Mouse (Mus musculus): ENCODE measurements around the gene Pik3cd. TPM values are rescaled to one million over a fixed set of nuclear protein-coding genes. Genes with fewer than 3 reads are reported as not detected.

The Pik3cd gene
- polyA plus RNA-seq, 1 experiment from 2014 or later: 5.5 TPM

DNA sequence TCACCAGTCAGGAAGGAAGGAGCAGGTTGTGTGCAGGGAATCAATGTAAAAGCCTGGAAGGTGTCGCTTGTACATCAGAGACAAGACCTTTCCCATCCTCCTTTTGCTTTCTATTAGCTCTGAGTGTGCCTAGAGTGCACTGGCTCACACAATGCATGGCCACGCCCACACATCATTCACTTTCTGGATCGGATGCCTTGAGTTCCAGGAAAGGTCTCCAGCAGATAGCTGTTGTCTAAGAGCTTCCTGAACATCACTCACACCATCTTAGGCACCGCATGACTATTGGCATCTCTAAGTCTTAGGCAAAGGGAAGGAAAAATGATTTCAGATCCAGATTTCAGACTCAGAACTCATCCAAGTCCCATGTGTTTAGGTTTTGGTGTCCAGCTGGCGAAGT is 37.1 kb upstream of the Pik3cd start:
- no peak overlapping the region for H3K4me2 ChIP-seq
- no peak overlapping the region for H3K4me3 ChIP-seq (ENCODE audit: low read depth, low read length)
- peaks cover 19% of the 10 kb centered on the region for H3K4me1 ChIP-seq (ENCODE audit: insufficient read depth)
- no peaks in the 10 kb centered on the region for H3K27me3 ChIP-seq (ENCODE audit: insufficient read depth, low read length)
- H3K36me3 ChIP-seq (ENCODE audit: insufficient read depth): peaks cover 13% of the 10 kb centered on the region; the same call in 1 of the 2 replicates
- no peak overlapping the region for H3K27ac ChIP-seq (ENCODE audit: low read depth)
- no peaks in the 10 kb centered on the region for H3K9me3 ChIP-seq (ENCODE audit: low read depth, low read length)
- WGBS: 55% methylated on average over 5 of the region's 5 CpGs
- no peak for TF ChIP-seq CTCF (IDR thresholded peaks at IDR 0.05; ENCODE audit: low read depth)
- ATAC-seq (ENCODE audit: insufficient read depth): no peak
- DNase-seq: no peak
- no peak overlapping the region for H3K9ac ChIP-seq

DNA sequence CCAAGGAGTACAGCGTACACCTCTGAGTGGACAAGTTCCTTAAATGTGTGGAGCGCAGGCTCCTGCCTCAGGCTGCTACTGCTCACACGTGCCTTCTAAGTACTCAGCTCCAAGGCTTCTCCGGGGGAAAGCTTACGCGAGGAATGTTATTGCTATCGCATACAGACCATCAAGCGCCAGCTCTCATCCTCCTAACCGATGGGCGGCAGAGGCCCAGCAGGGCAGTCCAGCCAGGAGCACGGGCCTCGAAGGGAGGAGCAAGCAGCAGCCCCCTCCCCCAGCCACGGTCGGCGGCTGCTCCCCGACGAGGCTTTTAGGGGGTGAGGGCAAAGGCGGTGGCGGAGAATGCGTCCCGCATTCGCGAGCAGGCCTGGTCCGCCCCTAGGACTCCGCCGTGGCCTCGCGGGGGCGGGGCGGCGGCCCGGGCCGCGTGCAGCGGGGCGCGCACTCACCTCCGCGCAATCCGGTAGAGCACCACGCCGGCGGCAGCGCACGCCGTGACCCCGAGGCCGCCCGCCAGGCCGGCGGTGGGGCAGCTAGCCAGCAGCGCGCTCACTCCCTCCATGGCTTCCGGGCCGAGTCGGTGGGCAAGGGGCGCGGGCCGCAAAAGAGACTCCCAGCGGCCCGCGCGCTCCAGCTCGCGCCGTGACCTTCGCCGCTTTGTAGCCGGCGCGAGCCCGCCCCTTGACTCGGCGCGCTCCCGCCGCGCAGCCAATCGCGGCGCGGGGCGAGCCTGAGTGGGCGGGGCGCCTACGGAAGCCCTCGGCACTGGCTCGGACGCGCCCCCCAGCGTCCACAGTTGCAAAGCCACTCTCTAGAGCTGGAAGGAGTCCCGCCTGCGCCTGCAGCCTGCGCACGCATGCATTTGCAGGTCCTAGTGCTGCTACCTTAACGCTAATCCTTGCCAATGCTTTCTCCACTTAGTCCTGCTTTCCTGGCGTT is 35.3 kb upstream of the Pik3cd start, which contains the start of gene Tmem201:
Gene Tmem201 (minus strand): TSS at position 662 of the 942 bp plus-strand sequence.
- peak; percentile 88 for ATAC-seq (ENCODE audit: insufficient read depth)
- H3K4me1 ChIP-seq (ENCODE audit: insufficient read depth): peaks cover 19% of the 10 kb centered on the region

DNA sequence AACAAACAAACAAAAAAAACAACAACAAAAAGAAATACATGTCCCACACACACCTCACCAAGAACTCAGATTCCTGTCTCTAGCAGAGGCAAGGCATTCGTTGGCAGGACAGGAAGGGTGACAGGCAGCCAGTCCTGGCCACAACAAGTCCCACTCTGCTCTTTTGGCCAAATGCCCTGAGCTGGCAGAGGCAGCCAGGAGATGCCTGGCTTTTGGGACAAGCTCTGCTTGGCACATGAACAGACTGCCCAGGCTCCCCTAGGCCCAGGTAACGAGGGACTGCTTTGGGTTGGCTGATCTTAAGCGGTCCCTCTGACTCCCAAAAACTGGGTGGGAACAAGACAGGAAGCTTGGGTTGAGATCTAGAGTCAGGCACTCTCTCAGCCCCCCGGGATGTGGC is 34.2 kb upstream of the Pik3cd start:
- Histone ChIP-seq H3K9ac (peak overlapping the region; percentile 77), H3K27ac (ENCODE audit: low read depth) (no peak overlapping the region), H3K4me3 (ENCODE audit: low read depth, low read length) (peak overlapping the region; percentile 77), H3K4me2 (peak overlapping the region; percentile 99), H3K27me3 (ENCODE audit: insufficient read depth, low read length) (no peaks in the 10 kb centered on the region), H3K4me1 (ENCODE audit: insufficient read depth) (peaks cover 19% of the 10 kb centered on the region), H3K36me3 (ENCODE audit: insufficient read depth) (peaks cover 6% of the 10 kb centered on the region; the same call in 1 of the 2 replicates), H3K9me3 (ENCODE audit: low read depth, low read length) (no peaks in the 10 kb centered on the region)
- WGBS: 26% methylated on average over 4 of the region's 4 CpGs
- TF ChIP-seq CTCF (IDR thresholded peaks at IDR 0.05; ENCODE audit: low read depth): no peak
- DNase-seq: peak; percentile 46
- ATAC-seq (ENCODE audit: insufficient read depth): no peak

More for the DNA sequence above, 35.3 kb upstream of the Pik3cd start, which contains the start of gene Tmem201:
- TF ChIP-seq CTCF (IDR thresholded peaks at IDR 0.05; ENCODE audit: low read depth): peak; percentile 83
- Histone ChIP-seq H3K9ac (peak within 1 kb of the TSS; percentile 77), H3K4me3 (ENCODE audit: low read depth, low read length) (peak within 1 kb of the TSS; percentile 77), H3K27me3 (ENCODE audit: insufficient read depth, low read length) (no peaks in the 10 kb centered on the region), H3K36me3 (ENCODE audit: insufficient read depth) (peaks cover 4% of the 10 kb centered on the region; the same call in 1 of the 2 replicates), H3K27ac (ENCODE audit: low read depth) (peak within 1 kb of the TSS; percentile 70), H3K4me2 (peak within 1 kb of the TSS; percentile 99), H3K9me3 (ENCODE audit: low read depth, low read length) (no peaks in the 10 kb centered on the region)
- peak; percentile 99 for DNase-seq
- under 1% methylated on average over 92 of the region's 97 CpGs for WGBS

DNA sequence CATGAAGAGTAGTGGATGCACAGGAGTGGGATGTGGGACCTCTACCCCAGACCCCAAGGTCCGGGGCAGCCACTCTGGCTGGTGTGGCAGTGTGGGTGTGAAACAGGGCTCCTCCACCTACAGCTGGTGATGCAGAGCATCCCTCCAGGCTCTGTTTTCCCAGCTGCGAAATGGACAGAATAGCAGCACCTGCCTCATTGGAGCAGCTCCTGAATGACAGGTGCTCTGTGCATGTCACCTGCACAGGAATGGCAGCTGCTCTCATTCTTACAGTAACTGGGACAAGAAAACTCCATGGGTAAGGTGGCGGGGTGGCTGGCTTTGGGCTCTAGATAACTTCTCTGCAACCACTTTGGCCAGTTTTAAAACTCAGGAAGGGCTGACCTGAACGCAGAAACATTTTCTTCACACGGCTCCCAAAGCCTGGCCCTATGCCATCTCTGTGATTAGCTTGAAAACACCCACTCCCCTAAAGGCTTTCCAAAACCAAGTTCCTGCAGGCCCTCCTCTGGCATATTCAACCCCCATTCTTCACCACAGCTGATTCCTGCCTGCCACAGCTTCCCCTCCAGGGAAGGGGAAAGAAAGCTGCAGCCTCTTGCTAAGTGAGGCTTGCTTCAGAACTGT is 33.4 kb upstream of the Pik3cd start:
- Histone ChIP-seq H3K4me1 (ENCODE audit: insufficient read depth) (peaks cover 19% of the 10 kb centered on the region), H3K4me3 (ENCODE audit: low read depth, low read length) (no peak overlapping the region), H3K9ac (peak overlapping the region; percentile 23), H3K9me3 (ENCODE audit: low read depth, low read length) (no peaks in the 10 kb centered on the region), H3K27ac (ENCODE audit: low read depth) (no peak overlapping the region), H3K27me3 (ENCODE audit: insufficient read depth, low read length) (no peaks in the 10 kb centered on the region), H3K36me3 (ENCODE audit: insufficient read depth) (peaks cover 14% of the 10 kb centered on the region), H3K4me2 (peak overlapping the region; percentile 99; the same call in 1 of the 2 replicates)
- WGBS: 64% methylated on average over 5 of the region's 5 CpGs
- DNase-seq (no peak), ATAC-seq (ENCODE audit: insufficient read depth) (no peak)
- TF ChIP-seq CTCF (IDR thresholded peaks at IDR 0.05; ENCODE audit: low read depth): no peak

DNA sequence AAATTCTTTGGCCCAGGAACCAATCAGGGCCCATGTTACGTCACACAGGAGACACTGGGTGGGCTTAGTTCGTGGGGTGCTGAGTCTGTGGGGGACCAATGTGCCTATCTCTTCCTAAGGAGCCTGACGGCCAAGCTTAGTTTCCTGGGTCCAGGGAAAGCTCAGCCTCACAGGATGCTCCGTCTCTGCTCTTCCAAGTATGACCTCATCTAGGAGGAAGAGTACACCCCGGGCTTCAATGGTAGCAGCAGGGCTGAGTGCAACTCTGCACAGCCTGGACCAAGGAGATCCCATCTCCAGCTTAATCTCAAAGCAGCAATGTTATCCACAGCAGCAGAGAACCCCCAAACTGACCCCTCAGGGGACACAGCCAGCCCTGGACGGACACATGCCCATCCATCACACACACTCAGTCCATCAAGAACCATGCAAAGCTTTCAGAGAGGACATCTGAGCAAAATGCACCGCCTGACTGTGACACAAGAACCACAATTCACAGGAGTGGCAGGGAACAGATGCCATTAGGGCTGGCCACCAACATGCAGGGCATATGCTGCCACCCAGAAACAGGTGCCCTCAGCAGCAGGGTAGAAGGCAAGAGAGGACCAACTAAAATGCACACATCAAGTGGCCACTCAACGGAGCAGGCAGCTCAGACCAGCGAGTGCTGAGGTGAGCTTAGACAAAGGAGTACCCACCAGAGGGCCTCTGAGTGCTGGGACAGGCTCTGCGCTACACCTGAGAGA is 32.5 kb upstream of the Pik3cd start:
- H3K9me3 ChIP-seq (ENCODE audit: low read depth, low read length): no peaks in the 10 kb centered on the region
- DNase-seq (no peak), ATAC-seq (ENCODE audit: insufficient read depth) (no peak)
- H3K27me3 ChIP-seq (ENCODE audit: insufficient read depth, low read length): no peaks in the 10 kb centered on the region
- no peak overlapping the region for H3K4me3 ChIP-seq (ENCODE audit: low read depth, low read length)
- H3K4me1 ChIP-seq (ENCODE audit: insufficient read depth): peaks cover 19% of the 10 kb centered on the region
- no peak overlapping the region for H3K27ac ChIP-seq (ENCODE audit: low read depth)
- 62% methylated on average over 10 of the region's 10 CpGs for WGBS
- H3K4me2 ChIP-seq: peak overlapping the region; percentile 99; the same call in 1 of the 2 replicates
- H3K36me3 ChIP-seq (ENCODE audit: insufficient read depth): peaks cover 20% of the 10 kb centered on the region
- no peak overlapping the region for H3K9ac ChIP-seq
- no peak for TF ChIP-seq CTCF (IDR thresholded peaks at IDR 0.05; ENCODE audit: low read depth)

DNA sequence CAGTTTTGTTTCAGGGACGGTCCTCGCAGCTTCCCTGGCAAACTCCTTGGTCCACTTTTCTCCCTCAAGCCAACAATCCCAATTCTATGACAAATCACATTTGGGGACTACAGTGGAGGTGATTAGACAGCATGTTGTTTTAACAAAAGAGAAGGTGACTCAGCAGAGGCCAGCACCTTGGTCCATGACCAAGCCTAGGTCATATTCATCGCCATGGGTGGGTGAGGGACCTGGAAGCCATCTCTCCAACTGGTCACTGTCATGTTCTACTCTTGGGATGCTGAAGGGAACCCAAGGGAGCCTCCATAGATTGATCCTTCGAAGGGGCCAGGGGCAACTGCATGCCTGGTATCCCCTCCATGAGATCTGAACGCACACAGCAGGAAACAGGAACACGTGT is 31.9 kb upstream of the Pik3cd start:
- TF ChIP-seq CTCF (IDR thresholded peaks at IDR 0.05; ENCODE audit: low read depth): no peak
- DNase-seq (no peak), ATAC-seq (ENCODE audit: insufficient read depth) (no peak)
- H3K4me2 ChIP-seq: no peak overlapping the region
- H3K4me3 ChIP-seq (ENCODE audit: low read depth, low read length): no peak overlapping the region
- no peak overlapping the region for H3K27ac ChIP-seq (ENCODE audit: low read depth)
- H3K4me1 ChIP-seq (ENCODE audit: insufficient read depth): peaks cover 19% of the 10 kb centered on the region
- peaks cover 26% of the 10 kb centered on the region for H3K36me3 ChIP-seq (ENCODE audit: insufficient read depth)
- WGBS: 88% methylated on average over 6 of the region's 6 CpGs
- H3K27me3 ChIP-seq (ENCODE audit: insufficient read depth, low read length): no peaks in the 10 kb centered on the region
- no peak overlapping the region; the same call in 1 of the 2 replicates for H3K9ac ChIP-seq
- no peaks in the 10 kb centered on the region for H3K9me3 ChIP-seq (ENCODE audit: low read depth, low read length)

Data from lung, embryonic 14.5 days (tissue).